In the genomic region with DNA sequence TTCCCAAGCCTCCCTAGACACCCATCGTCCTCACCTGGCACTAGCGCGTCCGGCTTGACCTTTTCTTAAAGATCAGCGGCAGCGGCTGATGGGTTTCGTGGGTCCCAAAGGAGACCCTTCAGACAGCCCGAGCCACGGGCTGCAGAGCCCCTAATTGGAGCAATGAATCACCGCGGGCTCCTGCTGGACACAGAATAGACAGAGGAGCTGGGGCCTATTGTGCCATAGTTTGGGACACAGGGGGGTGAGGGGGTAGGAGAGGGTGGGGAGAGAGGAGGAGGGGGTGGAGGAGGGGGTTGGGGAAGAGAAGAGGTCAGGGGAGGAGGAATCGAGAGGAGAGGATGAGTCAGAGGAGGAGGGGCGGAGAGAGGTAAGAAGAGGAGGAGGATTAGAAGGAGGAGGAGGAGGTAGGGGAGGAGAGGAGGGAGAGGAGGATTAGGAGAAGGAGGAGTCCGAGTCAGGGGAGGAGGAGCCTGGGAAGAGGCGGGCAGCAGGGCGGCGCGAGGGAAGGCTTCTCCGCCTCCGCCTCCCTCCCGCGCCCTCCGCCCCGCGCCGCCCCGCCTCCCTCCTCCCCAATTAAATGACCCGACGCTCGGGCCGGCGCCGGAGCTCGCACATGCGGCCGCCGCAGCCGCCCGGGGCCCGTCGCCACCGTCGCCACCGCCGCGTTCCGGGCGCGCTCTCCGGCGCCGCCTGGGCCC, we compare ENCODE assay signal across 8 mouse cellular contexts. TPM values are rescaled to one million over a fixed set of nuclear protein-coding genes. Genes with fewer than 3 reads are reported as not detected.
DNase-seq lines count a peak whose midpoint lies in the region; ATAC-seq and TF ChIP-seq lines count a peak whose summit lies in the region.

Gene Gse1 (plus strand): TSS at position 566 of the 701 bp plus-strand sequence.

- H3K9me3 ChIP-seq in forebrain, embryonic 14.5 days (replicated peaks; ENCODE audit: control insufficient read depth, low read length) = no peaks in the 10 kb centered on the region
- no peaks in the 10 kb centered on the region for H3K9me3 ChIP-seq in lung, embryonic 14.5 days (ENCODE audit: low read depth, low read length)

- H3K27ac ChIP-seq in forebrain, embryonic 14.5 days (ENCODE audit: low read depth, low read length) = peak within 1 kb of the TSS; percentile 39; the same call in 1 of the 2 replicates
- H3K27ac ChIP-seq in lung, embryonic 14.5 days (ENCODE audit: low read depth) = peak within 1 kb of the TSS; percentile 8

- H3K36me3 ChIP-seq in forebrain, embryonic 14.5 days (ENCODE audit: control insufficient read depth, insufficient read depth, low read length) = no peaks in the 10 kb centered on the region
- H3K36me3 ChIP-seq in lung, embryonic 14.5 days (ENCODE audit: insufficient read depth) = no peaks in the 10 kb centered on the region

- peak within 1 kb of the TSS; percentile 64 for H3K9ac ChIP-seq in forebrain, embryonic 14.5 days (ENCODE audit: low read length)
- peak within 1 kb of the TSS; percentile 68 for H3K9ac ChIP-seq in lung, embryonic 14.5 days

- peak within 1 kb of the TSS; percentile 93 for H3K4me2 ChIP-seq in forebrain, embryonic 14.5 days (ENCODE audit: low read length)
- H3K4me2 ChIP-seq in lung, embryonic 14.5 days = peak within 1 kb of the TSS; percentile 96

- H3K4me1 ChIP-seq in forebrain, embryonic 14.5 days (ENCODE audit: control insufficient read depth, insufficient read depth, low read length) = peaks cover 32% of the 10 kb centered on the region
- H3K4me1 ChIP-seq in lung, embryonic 14.5 days (ENCODE audit: insufficient read depth) = peaks cover 28% of the 10 kb centered on the region

- peak; percentile 72 for ATAC-seq in forebrain, embryonic 14.5 days
- ATAC-seq in lung, embryonic 14.5 days (ENCODE audit: insufficient read depth) = peak; percentile 65

- peak; percentile 84 for DNase-seq in adipocyte (ENCODE audit: low spot score)
- DNase-seq in cerebellum, adult 18-20 months = peak; percentile 77 to 87
- peak; percentile 88 for DNase-seq in forebrain, embryonic 14.5 days (ENCODE audit: low spot score)
- DNase-seq in heart, postnatal 4 days = peak; percentile 88
- peak in 1 of 2 experiments; percentile 66 for DNase-seq in layer of hippocampus, adult 8-10 months (ENCODE audit: low spot score in 2 of 2)
- DNase-seq in lung, embryonic 14.5 days = peak; percentile 91
- DNase-seq in retina, adult 2 months (ENCODE audit: low read depth, low spot score) = peak; percentile 83
- no peak for DNase-seq in B cell, adult 2 months

- no peak for TF ChIP-seq CTCF in lung, embryonic 14.5 days (IDR thresholded peaks at IDR 0.05; ENCODE audit: low read depth)

- peak within 1 kb of the TSS; percentile 57 for H3K4me3 ChIP-seq in forebrain, embryonic 14.5 days (ENCODE audit: low read depth, low read length)
- H3K4me3 ChIP-seq in lung, embryonic 14.5 days (ENCODE audit: low read depth, low read length) = peak within 1 kb of the TSS; percentile 63

- WGBS in forebrain, embryonic 14.5 days = under 1% methylated on average over 39 of the region's 52 CpGs
- WGBS in lung, embryonic 14.5 days = under 1% methylated on average over 39 of the region's 52 CpGs

- peaks cover 16% of the 10 kb centered on the region for H3K27me3 ChIP-seq in forebrain, embryonic 14.5 days (replicated peaks; ENCODE audit: control insufficient read depth, insufficient read depth, low read length)
- peaks cover 23% of the 10 kb centered on the region for H3K27me3 ChIP-seq in lung, embryonic 14.5 days (ENCODE audit: insufficient read depth, low read length)

RNA-seq across cellular contexts. Expression of gene Gse1, which starts in this region (rescaled TPM):
- polyA plus RNA-seq in forebrain, embryonic 14.5 days (2014; fragmentation: Nextera tagmentation; extraction: Ambion mirVana) = 22.6 and 33.6 TPM in 2 replicates
- total RNA-seq in heart, postnatal 4 days (2021) = 10 to 100 TPM; 33.5 to 37.4 TPM
- total RNA-seq in layer of hippocampus, adult 8-10 months (2022) = 100 to 1,000 TPM; 114 to 136 (median 127) TPM
- polyA plus RNA-seq in lung, embryonic 14.5 days (2014; fragmentation: Nextera tagmentation; extraction: Ambion mirVana) = 12.7 and 14.3 TPM in 2 replicates

Comparison
In these comparisons a context has a peak if more than half of its experiments do, and no peak if none do; other contexts are left out.
1. DNase-seq: peak in adipocyte (single experiment), cerebellum, adult 18-20 months (2 of 2), forebrain, embryonic 14.5 days (single experiment), heart, postnatal 4 days (single experiment), lung, embryonic 14.5 days (single experiment) and retina, adult 2 months (single experiment); none in B cell, adult 2 months (0 of 2).